Mouse (Mus musculus): ENCODE results near the gene Sult1a1. TPM values are rescaled to one million over a fixed set of nuclear protein-coding genes. Genes with fewer than 3 reads are reported as not detected.
A peak's percentile ranks its signal among the peaks of the same experiment; 100 is the strongest.
"Not testable (repeated sequence)": the region's sequence is repeated elsewhere in the genome, so short reads cannot be mapped to it uniquely, and the experiment has no call there.

Sult1a1 gene
- polyA plus RNA-seq, 1 experiment from 2014 or later, result 1.6 TPM

DNA sequence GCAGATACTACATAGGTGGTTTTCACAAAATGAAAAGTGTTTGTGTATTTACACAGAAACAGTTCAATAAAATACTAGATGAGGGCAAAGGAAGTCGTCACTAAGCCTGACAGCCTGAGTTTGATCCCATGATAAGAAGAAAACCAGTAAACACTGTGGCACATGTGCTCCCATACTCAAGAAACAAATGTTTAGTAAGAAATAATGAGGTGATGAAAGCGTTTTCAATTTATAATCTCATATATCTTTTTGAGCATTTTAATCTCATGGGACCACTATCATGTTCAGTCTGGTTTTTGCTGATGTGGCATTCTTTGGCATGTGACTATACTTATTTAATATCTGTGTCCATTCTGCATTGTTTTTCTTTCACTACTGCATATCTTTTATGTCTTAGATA is 22.2 kb downstream of the Sult1a1 start:
- H3K9ac ChIP-seq, result no peak overlapping the region
- no peak for ATAC-seq (ENCODE audit: insufficient number of reproducible peaks, insufficient read depth, low FRiP score, low TSS enrichment)
- no peak overlapping the region for H3K27ac ChIP-seq
- 0 out of 2 replicates have a peak, but pooled peaks cover 2% of the 10 kb centered on the region for H3K36me3 ChIP-seq
- 84% methylated on average over 2 of the region's 2 CpGs for WGBS
- H3K27me3 ChIP-seq, result no peaks in the 10 kb centered on the region
- peaks cover 6% of the 10 kb centered on the region for H3K4me1 ChIP-seq
- no peak overlapping the region for H3K4me2 ChIP-seq (replicated peaks)
- no peaks in the 10 kb centered on the region for H3K9me3 ChIP-seq
- H3K4me3 ChIP-seq, result no peak overlapping the region

DNA sequence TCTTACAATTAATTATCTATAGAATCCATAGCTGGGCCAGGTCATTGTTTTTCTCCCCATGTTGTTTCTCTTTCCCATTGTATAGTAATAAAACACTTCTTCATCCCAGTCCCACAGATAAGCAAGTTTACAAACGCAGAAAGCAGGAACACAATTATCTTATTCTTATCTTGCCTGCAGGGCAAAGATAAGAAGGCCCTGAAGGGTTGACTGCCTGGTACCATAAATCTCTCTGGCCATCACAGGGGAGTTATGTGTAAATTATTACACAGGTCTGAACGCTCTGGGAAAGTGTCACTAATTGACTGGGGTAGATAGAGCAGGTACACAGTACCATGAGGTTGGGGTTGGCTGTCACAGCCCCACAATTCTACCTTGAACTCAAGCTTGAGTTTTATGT is 25.4 kb downstream of the Sult1a1 start:
- ATAC-seq (ENCODE audit: insufficient number of reproducible peaks, insufficient read depth, low FRiP score, low TSS enrichment), result no peak
- no peaks in the 10 kb centered on the region for H3K9me3 ChIP-seq
- no peak overlapping the region for H3K4me3 ChIP-seq
- H3K27me3 ChIP-seq, result no peaks in the 10 kb centered on the region
- no peak overlapping the region for H3K9ac ChIP-seq
- 90% methylated on average over 2 of the region's 2 CpGs for WGBS
- H3K27ac ChIP-seq, result no peak overlapping the region
- peaks cover 12% of the 10 kb centered on the region for H3K4me1 ChIP-seq
- H3K4me2 ChIP-seq (replicated peaks), result no peak overlapping the region
- no peaks in the 10 kb centered on the region for H3K36me3 ChIP-seq

DNA sequence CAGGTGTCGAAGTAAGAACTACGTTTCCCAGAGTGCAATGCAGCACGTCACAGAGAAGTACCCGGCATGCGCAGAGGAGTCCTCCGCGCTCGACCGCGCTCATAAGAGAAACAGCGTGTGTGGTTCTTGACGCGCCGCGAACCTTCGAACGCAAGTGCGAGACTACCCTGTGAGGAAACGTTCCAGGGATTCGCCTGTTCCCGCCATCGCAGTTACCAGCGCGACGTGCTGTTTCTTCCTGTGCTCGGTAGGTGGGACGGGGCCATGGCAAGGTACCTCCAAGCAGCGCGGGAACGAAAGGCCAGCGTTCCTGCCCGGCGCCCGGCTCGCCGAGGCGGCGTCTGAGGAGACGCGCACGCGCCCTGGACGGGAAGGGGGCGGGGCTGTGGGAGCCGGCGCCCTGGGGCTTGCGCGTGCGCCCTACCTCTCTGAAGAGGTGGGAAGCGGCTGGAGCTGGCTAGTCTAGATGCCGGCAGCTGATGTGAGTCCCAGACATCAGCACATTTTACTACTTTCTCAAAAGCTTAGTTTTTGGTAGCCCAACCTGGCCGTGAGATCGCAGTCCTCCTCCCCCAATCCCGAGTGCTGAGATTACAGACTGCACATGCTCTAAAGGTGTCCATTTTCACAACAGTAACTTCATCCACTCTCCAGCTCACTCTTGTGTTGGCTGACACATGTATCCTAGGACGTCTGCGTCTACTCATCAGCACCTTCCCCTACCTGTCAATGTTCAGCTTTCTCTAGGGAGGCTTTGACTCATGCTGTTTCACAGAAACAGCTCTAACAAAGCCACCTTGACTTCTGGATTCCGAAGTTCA is 26.8 kb downstream of the Sult1a1 start, which contains the start of gene Sgf29:
Gene Sgf29, plus strand, starts transcription at position 79 of the 821 bp plus-strand sequence.
- Histone ChIP-seq H3K36me3 (no peaks in the 10 kb centered on the region), H3K27ac (peak within 1 kb of the TSS; percentile 94), H3K4me3 (peak within 1 kb of the TSS; percentile 51), H3K4me1 (peaks cover 12% of the 10 kb centered on the region), H3K27me3 (no peaks in the 10 kb centered on the region), H3K9me3 (no peaks in the 10 kb centered on the region), H3K4me2 (replicated peaks) (peak within 1 kb of the TSS; percentile 80), H3K9ac (peak within 1 kb of the TSS; percentile 71)
- ATAC-seq (ENCODE audit: insufficient number of reproducible peaks, insufficient read depth, low FRiP score, low TSS enrichment), result peak; percentile 95
- WGBS, result 2% methylated on average over 57 of the region's 57 CpGs

DNA sequence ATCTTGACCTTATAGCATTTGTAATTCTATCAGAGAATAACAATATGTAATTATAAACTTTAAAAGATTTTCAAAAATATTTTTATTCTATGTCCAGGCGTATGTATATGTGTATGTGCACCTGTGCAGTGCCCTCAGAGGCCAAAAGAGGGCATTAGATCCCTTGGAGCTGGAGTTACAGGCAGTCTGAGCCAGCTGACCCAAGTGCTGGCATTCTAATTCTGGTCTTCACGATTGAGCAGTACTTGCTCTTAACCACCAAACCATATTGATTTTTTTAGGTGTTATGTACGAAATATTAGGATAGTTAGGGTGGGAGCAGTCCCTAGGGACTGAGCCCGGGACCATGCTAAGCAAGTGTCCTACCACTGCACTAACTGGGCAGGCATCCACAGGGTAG is 27.7 kb downstream of the Sult1a1 start:
- 78% methylated on average over 4 of the region's 4 CpGs for WGBS
- no peaks in the 10 kb centered on the region for H3K27me3 ChIP-seq
- H3K4me1 ChIP-seq, result peaks cover 12% of the 10 kb centered on the region
- H3K9me3 ChIP-seq, result no peaks in the 10 kb centered on the region
- H3K36me3 ChIP-seq, result no peaks in the 10 kb centered on the region
- peak overlapping the region; percentile 80 for H3K4me2 ChIP-seq (replicated peaks)
- H3K27ac ChIP-seq, result no peak overlapping the region
- no peak overlapping the region for H3K9ac ChIP-seq
- ATAC-seq (ENCODE audit: insufficient number of reproducible peaks, insufficient read depth, low FRiP score, low TSS enrichment), result no peak
- peak overlapping the region; percentile 51; the same call in 1 of the 2 replicates for H3K4me3 ChIP-seq

DNA sequence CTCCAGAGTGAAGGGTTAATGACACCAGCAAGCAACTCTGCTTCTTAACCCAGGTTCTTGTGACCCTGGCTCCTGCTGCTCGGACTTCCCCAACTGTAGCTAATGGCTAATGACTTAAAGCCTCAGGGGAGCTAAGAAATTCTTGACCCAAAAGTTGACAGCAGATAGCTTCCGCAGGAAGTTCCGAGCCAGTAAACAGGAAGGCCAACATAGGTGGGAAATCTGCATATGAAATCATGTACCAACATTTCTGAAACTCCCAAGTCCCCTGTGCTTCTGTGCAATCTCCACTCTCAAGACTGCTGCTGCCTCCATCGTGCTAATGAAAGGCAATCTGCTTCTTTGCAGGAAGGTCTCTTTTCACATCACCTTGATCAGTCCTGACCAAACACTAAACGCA is 30.5 kb downstream of the Sult1a1 start:
- H3K9me3 ChIP-seq, result no peaks in the 10 kb centered on the region
- no peaks in the 10 kb centered on the region for H3K27me3 ChIP-seq
- H3K4me3 ChIP-seq, result no peak overlapping the region
- H3K4me1 ChIP-seq, result peaks cover 12% of the 10 kb centered on the region
- ATAC-seq (ENCODE audit: insufficient number of reproducible peaks, insufficient read depth, low FRiP score, low TSS enrichment), result no peak
- 49% methylated on average over 5 of the region's 5 CpGs for WGBS
- no peaks in the 10 kb centered on the region for H3K36me3 ChIP-seq
- H3K4me2 ChIP-seq (replicated peaks), result no peak overlapping the region
- H3K9ac ChIP-seq, result no peak overlapping the region
- H3K27ac ChIP-seq, result no peak overlapping the region

DNA sequence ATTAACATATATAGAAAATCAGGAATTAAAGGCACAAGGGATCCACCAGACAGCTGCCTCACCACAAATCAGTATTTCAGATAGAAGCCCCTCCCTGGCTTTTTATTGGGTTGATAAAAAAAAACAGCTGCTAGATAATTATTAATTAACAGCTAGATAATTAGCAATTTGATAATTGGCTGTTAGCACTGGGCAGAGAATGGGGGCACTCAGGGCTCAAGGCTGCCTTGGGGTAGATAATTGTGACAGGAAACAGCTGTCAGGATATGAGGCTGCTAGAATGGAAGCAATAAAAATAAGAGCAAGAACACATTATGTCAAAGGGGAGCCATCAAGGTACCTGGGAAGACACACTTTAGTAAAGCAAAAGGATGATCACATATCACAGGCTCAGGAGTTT is 31.3 kb downstream of the Sult1a1 start:
- Histone ChIP-seq H3K9me3 (no peaks in the 10 kb centered on the region), H3K4me3 (no peak overlapping the region), H3K4me1 (peaks cover 8% of the 10 kb centered on the region)

DNA sequence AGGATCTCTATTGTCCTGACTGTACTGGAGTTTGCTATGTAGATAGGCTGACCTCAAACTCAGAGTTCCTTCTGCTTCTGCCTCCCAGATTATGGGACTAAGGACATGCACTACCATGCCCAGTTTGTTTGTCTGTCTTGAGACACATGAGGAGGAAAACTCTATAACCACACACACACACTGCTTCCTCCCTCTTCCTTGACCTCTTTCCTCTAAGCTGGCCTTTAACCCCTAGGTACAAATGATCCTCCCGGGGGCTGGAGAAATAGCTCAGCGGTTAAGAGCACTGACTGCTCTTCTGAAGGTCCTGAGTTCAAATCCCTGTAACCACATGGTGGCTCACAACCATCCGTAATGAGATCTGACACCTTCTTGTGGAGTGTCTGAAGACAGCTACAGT is 31.9 kb downstream of the Sult1a1 start:
- no peak for ATAC-seq (ENCODE audit: insufficient number of reproducible peaks, insufficient read depth, low FRiP score, low TSS enrichment)
- H3K27ac ChIP-seq, result no peak overlapping the region

More for the DNA sequence above, 31.3 kb downstream of the Sult1a1 start:
- no peak overlapping the region for H3K4me2 ChIP-seq (replicated peaks)
- no peak for ATAC-seq (ENCODE audit: insufficient number of reproducible peaks, insufficient read depth, low FRiP score, low TSS enrichment)
- no peaks in the 10 kb centered on the region for H3K36me3 ChIP-seq
- no peak overlapping the region for H3K9ac ChIP-seq
- no peaks in the 10 kb centered on the region for H3K27me3 ChIP-seq
- no peak overlapping the region for H3K27ac ChIP-seq

DNA sequence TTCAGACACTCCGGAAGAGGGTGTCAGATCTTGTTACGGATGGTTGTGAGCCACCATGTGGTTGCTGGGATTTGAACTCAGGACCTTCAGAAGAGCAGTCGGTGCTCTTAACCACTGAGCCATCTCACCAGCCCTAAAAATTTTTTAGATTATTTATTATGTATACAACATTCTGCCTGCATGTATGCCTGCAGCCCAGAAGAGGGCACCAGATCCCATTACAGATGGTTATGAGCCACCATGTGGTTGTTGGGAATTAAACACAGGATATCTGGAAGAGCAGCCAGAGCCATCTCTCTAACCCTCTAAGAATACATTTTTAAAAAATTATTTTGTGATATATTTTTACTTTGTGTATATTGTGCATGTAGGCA is 33.0 kb downstream of the Sult1a1 start:
- not testable (repeated sequence) for H3K4me1 ChIP-seq; H3K36me3 ChIP-seq; H3K9me3 ChIP-seq; H3K27ac ChIP-seq; H3K4me2 ChIP-seq (replicated peaks); H3K9ac ChIP-seq; H3K27me3 ChIP-seq; ATAC-seq (ENCODE audit: insufficient number of reproducible peaks, insufficient read depth, low FRiP score, low TSS enrichment); H3K4me3 ChIP-seq
- 80% methylated on average over 3 of the region's 3 CpGs for WGBS

More for the DNA sequence above, 31.9 kb downstream of the Sult1a1 start:
- Histone ChIP-seq H3K27me3 (no peaks in the 10 kb centered on the region), H3K4me1 (peaks cover 5% of the 10 kb centered on the region; the same call in 1 of the 2 replicates), H3K9ac (no peak overlapping the region), H3K9me3 (no peaks in the 10 kb centered on the region), H3K36me3 (no peaks in the 10 kb centered on the region), H3K4me2 (replicated peaks) (no peak overlapping the region), H3K4me3 (no peak overlapping the region)
- WGBS, result 54% methylated on average over 3 of the region's 3 CpGs

DNA sequence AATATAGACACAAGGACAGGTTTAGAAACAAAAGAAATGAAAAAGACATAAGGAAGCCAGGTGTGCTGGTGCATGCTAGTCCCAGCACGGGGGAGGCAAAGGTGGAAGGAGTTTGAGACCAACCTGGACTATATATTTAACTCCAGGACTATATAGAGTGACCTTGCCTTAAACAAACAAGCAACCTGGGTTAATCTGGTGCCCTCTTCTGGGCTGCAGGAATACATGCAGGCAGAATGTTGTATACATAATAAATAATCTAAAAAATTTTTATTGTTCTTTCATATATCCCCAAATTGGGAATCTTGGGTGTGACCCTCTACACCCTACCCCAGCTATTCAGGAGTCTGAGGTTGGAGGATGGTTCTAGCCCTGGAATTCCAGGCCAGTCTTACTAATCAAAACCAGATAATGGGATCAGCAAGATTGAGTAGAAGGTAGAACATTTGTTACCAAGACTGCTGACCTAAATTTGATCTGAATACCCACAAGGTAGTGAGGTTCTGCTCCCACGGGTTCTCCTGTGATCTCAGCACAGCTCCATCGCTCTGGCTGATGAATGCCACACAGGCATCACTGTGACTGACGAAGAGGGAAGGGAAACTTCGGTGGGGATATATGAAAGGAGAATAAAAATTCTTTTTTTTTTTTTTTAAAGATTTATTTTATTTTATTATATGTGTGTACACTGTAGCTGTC is 33.5 kb downstream of the Sult1a1 start:
- Histone ChIP-seq H3K4me2 (replicated peaks) (no peak overlapping the region), H3K9me3 (no peaks in the 10 kb centered on the region), H3K9ac (no peak overlapping the region), H3K36me3 (no peaks in the 10 kb centered on the region), H3K4me1 (no peaks in the 10 kb centered on the region), H3K27ac (no peak overlapping the region), H3K4me3 (no peak overlapping the region), H3K27me3 (no peaks in the 10 kb centered on the region)
- ATAC-seq (ENCODE audit: insufficient number of reproducible peaks, insufficient read depth, low FRiP score, low TSS enrichment), result no peak
- 78% methylated on average over 5 of the region's 5 CpGs for WGBS

DNA sequence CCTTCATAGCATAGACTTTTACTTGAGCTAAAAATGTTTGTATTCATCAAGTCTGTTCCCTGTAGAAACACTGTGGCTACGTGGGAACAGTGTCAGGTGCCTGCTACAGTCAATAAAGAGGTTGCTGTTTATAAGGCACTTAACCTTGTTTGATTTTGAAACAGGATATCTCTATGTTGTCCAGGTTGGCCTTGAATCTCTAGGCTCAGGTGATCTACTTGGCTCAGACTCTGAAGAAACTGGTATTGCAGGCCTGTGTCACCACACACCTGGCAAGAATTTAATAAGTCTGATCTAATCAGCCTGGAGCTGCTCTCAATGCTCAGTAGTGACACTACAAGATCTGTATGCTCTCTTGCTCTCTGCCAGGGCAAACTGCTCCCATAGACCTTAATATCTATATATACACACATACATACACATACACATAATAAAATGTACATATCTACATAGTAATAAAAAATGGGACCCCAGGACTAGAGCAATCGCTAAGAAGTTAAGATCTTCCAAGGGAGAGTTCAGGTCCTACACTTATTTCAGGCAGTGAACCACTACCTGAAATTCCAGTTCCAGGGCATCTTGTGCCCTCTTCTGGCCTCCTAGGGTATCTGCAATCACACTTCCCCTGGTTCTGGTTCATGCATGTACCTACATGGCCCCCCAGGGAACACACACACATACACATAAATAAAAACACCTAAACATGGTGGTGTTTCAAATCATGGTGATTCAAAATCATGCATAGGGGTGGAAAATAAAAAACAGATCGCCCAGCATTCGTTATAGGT is 39.3 kb downstream of the Sult1a1 start:
- no peaks in the 10 kb centered on the region for H3K36me3 ChIP-seq
- H3K9ac ChIP-seq, result no peak overlapping the region
- no peak overlapping the region for H3K4me3 ChIP-seq
- H3K9me3 ChIP-seq, result no peaks in the 10 kb centered on the region
- ATAC-seq (ENCODE audit: insufficient number of reproducible peaks, insufficient read depth, low FRiP score, low TSS enrichment), result no peak
- no peak overlapping the region for H3K4me2 ChIP-seq (replicated peaks)
- no peak overlapping the region for H3K27ac ChIP-seq
- no peaks in the 10 kb centered on the region for H3K27me3 ChIP-seq
- no peaks in the 10 kb centered on the region for H3K4me1 ChIP-seq
- 16% methylated on average over 4 of the region's 4 CpGs for WGBS

DNA sequence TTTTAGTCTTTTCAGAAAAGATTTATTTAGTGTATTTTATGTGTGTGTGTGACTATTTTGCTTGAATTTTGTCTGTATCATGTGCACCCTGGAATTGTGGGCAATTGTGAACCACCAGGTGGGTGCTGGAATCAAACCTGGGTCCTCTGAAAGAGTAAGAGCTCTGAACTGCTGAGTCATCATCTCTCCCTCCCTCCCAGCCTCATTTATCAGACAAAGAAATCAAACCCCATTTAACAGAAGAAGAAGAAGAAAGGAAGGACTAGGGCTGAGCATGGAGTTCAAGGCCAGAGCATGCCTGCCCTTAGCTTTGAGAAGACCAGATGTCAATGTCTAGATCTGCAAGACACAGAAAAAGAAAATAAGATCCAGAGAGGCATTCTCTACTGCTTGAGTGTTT is 40.9 kb downstream of the Sult1a1 start:
- Histone ChIP-seq H3K27ac (no peak overlapping the region), H3K4me3 (no peak overlapping the region), H3K36me3 (no peaks in the 10 kb centered on the region), H3K4me1 (no peaks in the 10 kb centered on the region), H3K27me3 (no peaks in the 10 kb centered on the region), H3K4me2 (replicated peaks) (no peak overlapping the region), H3K9me3 (no peaks in the 10 kb centered on the region), H3K9ac (no peak overlapping the region)
- no peak for ATAC-seq (ENCODE audit: insufficient number of reproducible peaks, insufficient read depth, low FRiP score, low TSS enrichment)

All from embryonic facial prominence, embryonic 12.5 days (tissue).